23 mouse cellular contexts compared by ENCODE assay signal in the genomic region with DNA sequence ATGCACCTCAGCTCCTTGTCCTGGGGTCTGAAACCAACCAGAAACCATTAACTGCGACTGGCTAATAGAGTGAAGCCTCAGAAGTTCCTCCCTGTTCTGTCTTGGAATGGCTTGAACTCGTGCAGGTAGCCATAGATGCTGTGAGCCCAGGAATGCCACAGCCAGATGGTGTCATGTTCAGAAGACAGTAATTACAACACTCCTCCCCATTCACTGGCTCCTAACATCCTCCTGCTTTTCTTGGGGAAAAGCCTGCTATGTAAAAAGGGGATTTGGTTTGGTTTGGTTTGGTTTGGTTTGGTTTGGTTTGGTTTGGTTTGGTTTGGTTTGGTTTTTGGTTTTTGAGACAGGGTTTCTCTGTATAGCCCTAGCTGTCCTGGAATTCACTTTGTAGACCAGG. TPM values are rescaled to one million over a fixed set of nuclear protein-coding genes. Genes with fewer than 3 reads are reported as not detected.
DNase-seq lines count a peak whose midpoint lies in the region; ATAC-seq and TF ChIP-seq lines count a peak whose summit lies in the region.
"Had no signal": no experiment of that assay in that cellular context is flagged by ENCODE, and none has a peak within 500 bp of the region (broad histone marks: within the 10 kb centered on the region; RNA-seq: fewer than 3 reads in every experiment).

No protein-coding gene starts in this region.

- ATAC-seq in liver, embryonic 12.5 days, result no peak
- no peak for ATAC-seq in liver, postnatal 0 days
- ATAC-seq in liver, embryonic 13.5 days (ENCODE audit: low read depth), result no peak
- ATAC-seq in liver, embryonic 16.5 days (ENCODE audit: low read depth), result no peak
- ATAC-seq: activated CD4-positive, CD25-positive, alpha-beta regulatory T cell, adult 4 months; forebrain, embryonic 13.5 days; forebrain, embryonic 15.5 days; forebrain, postnatal 0 days had no signal

- WGBS in liver, embryonic 12.5 days (ENCODE audit: insufficient replicate concordance), result 55% methylated on average over 2 of the region's 2 CpGs
- WGBS in liver, postnatal 0 days (ENCODE audit: insufficient replicate concordance), result 71% methylated on average over 2 of the region's 2 CpGs
- WGBS in liver, embryonic 13.5 days (ENCODE audit: insufficient replicate concordance), result 71% methylated on average over 2 of the region's 2 CpGs
- 60% methylated on average over 2 of the region's 2 CpGs for WGBS in liver, embryonic 16.5 days (ENCODE audit: insufficient replicate concordance)

- no peak for TF ChIP-seq CTCF in liver, postnatal 0 days (IDR thresholded peaks at IDR 0.05; ENCODE audit: low read depth)
- no peak for TF ChIP-seq CTCF in MEL (IDR thresholded peaks at IDR 0.05 in 2 of 3, conservative IDR thresholded peaks at IDR 0.05 in 1 of 3; ENCODE audit: control insufficient read depth in 1 of 3, insufficient read depth in 1 of 3, low read depth in 2 of 3, low read length in 3 of 3, poor library complexity in 1 of 3, severe bottlenecking in 1 of 3)

- DNase-seq in liver, postnatal 0 days, result no peak
- DNase-seq in MEL (ENCODE audit: low read depth, low spot score), result no peak
- DNase-seq in liver, embryonic 13.5 days, result no peak
- DNase-seq in gastrocnemius, postnatal 4 days (ENCODE audit: low spot score in 2 of 2), result no peak
- no peak for DNase-seq in retina, postnatal 1 day
- DNase-seq in thymus, adult 18-20 months, result no peak
- DNase-seq: adrenal gland, adult 8-10 months; adrenal gland, postnatal 14 days; adrenal gland, postnatal 36 days; cerebellum, adult 11-12 months; cerebellum, adult 2 months; cerebellum, adult 9-10 months; cerebellum, postnatal 10 days; cerebellum, postnatal 25 days; forebrain, postnatal 0 days had no signal

- TF ChIP-seq RAD21 in MEL (IDR thresholded peaks at IDR 0.05; ENCODE audit: low read depth, low read length), result no peak

- peak overlapping the region; percentile 58 for H3K27ac ChIP-seq in liver, embryonic 12.5 days
- H3K27ac ChIP-seq in liver, postnatal 0 days (ENCODE audit: low read depth), result no peak overlapping the region
- peak overlapping the region; percentile 59 for H3K27ac ChIP-seq in MEL (ENCODE audit: control insufficient read depth, low read depth, low read length)
- peak overlapping the region; percentile 15 for H3K27ac ChIP-seq in liver, embryonic 13.5 days
- H3K27ac ChIP-seq in liver, embryonic 16.5 days (ENCODE audit: low read length), result no peak overlapping the region
- H3K27ac ChIP-seq: embryonic facial prominence, embryonic 10.5 days; embryonic facial prominence, embryonic 12.5 days; forebrain, embryonic 13.5 days; forebrain, embryonic 15.5 days had no signal

- 0 out of 2 replicates have a peak overlapping the region, but pooled peaks have one; percentile 19 for H3K9ac ChIP-seq in liver, embryonic 12.5 days
- no peak overlapping the region for H3K9ac ChIP-seq in liver, postnatal 0 days (replicated peaks)
- H3K9ac ChIP-seq in MEL (ENCODE audit: control insufficient read depth, low read depth, low read length, poor library complexity, severe bottlenecking), result 0 out of 2 replicates have a peak overlapping the region, but pooled peaks have one; percentile 5
- peak overlapping the region; percentile 18; the same call in 1 of the 2 replicates for H3K9ac ChIP-seq in liver, embryonic 13.5 days
- H3K9ac ChIP-seq in liver, embryonic 16.5 days (ENCODE audit: low read depth, low read length), result peak overlapping the region; percentile 9; the same call in 1 of the 2 replicates
- H3K9ac ChIP-seq: embryonic facial prominence, embryonic 12.5 days; forebrain, embryonic 13.5 days; forebrain, embryonic 15.5 days; forebrain, postnatal 0 days had no signal

- H3K4me2 ChIP-seq in liver, embryonic 12.5 days, result peak overlapping the region; percentile 36; the same call in 1 of the 2 replicates
- no peak overlapping the region for H3K4me2 ChIP-seq in liver, postnatal 0 days (ENCODE audit: low read depth, low read length)
- H3K4me2 ChIP-seq in liver, embryonic 13.5 days, result peak overlapping the region; percentile 38; the same call in 1 of the 2 replicates
- 0 out of 2 replicates have a peak overlapping the region, but pooled peaks have one; percentile 36 for H3K4me2 ChIP-seq in liver, embryonic 16.5 days (ENCODE audit: low read depth, low read length)
- H3K4me2 ChIP-seq: embryonic facial prominence, embryonic 12.5 days; forebrain, embryonic 13.5 days; forebrain, embryonic 15.5 days had no signal

- no peaks in the 10 kb centered on the region for H3K9me3 ChIP-seq in liver, embryonic 12.5 days (replicated peaks)
- no peaks in the 10 kb centered on the region for H3K9me3 ChIP-seq in liver, postnatal 0 days (ENCODE audit: low read length)
- no peaks in the 10 kb centered on the region for H3K9me3 ChIP-seq in MEL (replicated peaks; ENCODE audit: insufficient read depth, low read length)
- H3K9me3 ChIP-seq in liver, embryonic 13.5 days (replicated peaks), result no peaks in the 10 kb centered on the region
- H3K9me3 ChIP-seq in liver, embryonic 16.5 days (replicated peaks; ENCODE audit: control insufficient read depth, low read length), result no peaks in the 10 kb centered on the region
- H3K9me3 ChIP-seq: forebrain, embryonic 13.5 days; forebrain, embryonic 15.5 days had no signal

- H3K27me3 ChIP-seq in liver, embryonic 12.5 days (replicated peaks), result peaks cover 6% of the 10 kb centered on the region; the same call in 1 of the 2 replicates
- no peaks in the 10 kb centered on the region for H3K27me3 ChIP-seq in liver, postnatal 0 days (ENCODE audit: insufficient read depth, low read length)
- H3K27me3 ChIP-seq in MEL (ENCODE audit: control insufficient read depth in 1 of 2, insufficient read depth in 2 of 2, low read length in 2 of 2), result no peaks in the 10 kb centered on the region
- no peaks in the 10 kb centered on the region for H3K27me3 ChIP-seq in liver, embryonic 13.5 days
- H3K27me3 ChIP-seq in liver, embryonic 16.5 days (ENCODE audit: control insufficient read depth, insufficient read depth, low read depth, low read length), result no peaks in the 10 kb centered on the region
- H3K27me3 ChIP-seq: embryonic facial prominence, embryonic 12.5 days; forebrain, embryonic 13.5 days; forebrain, embryonic 15.5 days had no signal

- H3K4me3 ChIP-seq in liver, embryonic 12.5 days, result no peak overlapping the region
- H3K4me3 ChIP-seq in liver, postnatal 0 days (ENCODE audit: low read depth, low read length), result no peak overlapping the region
- no peak overlapping the region for H3K4me3 ChIP-seq in MEL (ENCODE audit: control insufficient read depth in 1 of 2, insufficient read depth in 1 of 2, low read depth in 2 of 2, low read length in 2 of 2)
- no peak overlapping the region for H3K4me3 ChIP-seq in liver, embryonic 13.5 days (replicated peaks)
- H3K4me3 ChIP-seq in liver, embryonic 16.5 days (ENCODE audit: low read depth, low read length), result no peak overlapping the region
- H3K4me3 ChIP-seq: embryonic facial prominence, embryonic 10.5 days; embryonic facial prominence, embryonic 12.5 days; forebrain, embryonic 13.5 days; forebrain, embryonic 15.5 days had no signal

- TF ChIP-seq EP300 in liver, postnatal 0 days (IDR thresholded peaks at IDR 0.05; ENCODE audit: low read depth), result no peak
- no peak for TF ChIP-seq EP300 in MEL (IDR thresholded peaks at IDR 0.05; ENCODE audit: low read depth in 1 of 2, low read length in 2 of 2)

- peaks cover 1% of the 10 kb centered on the region; the same call in 1 of the 2 replicates for H3K79me2 ChIP-seq in MEL (ENCODE audit: control insufficient read depth, insufficient read depth, low read length, poor library complexity)

- no peak for TF ChIP-seq POLR2A in MEL (IDR thresholded peaks at IDR 0.05; ENCODE audit: control insufficient read depth in 1 of 2, insufficient read depth in 1 of 2, low read depth in 1 of 2, low read length in 2 of 2, poor library complexity in 1 of 2)

- no peaks in the 10 kb centered on the region for H3K36me3 ChIP-seq in liver, embryonic 12.5 days
- H3K36me3 ChIP-seq in liver, postnatal 0 days (replicated peaks; ENCODE audit: insufficient read depth, low read length), result no peaks in the 10 kb centered on the region
- H3K36me3 ChIP-seq in MEL (ENCODE audit: control insufficient read depth in 1 of 2, insufficient read depth in 2 of 2, low read length in 2 of 2), result peaks cover 0 to 53% of the 10 kb centered on the region in 2 experiments; a peak in 2 of 4 replicates
- no peaks in the 10 kb centered on the region for H3K36me3 ChIP-seq in liver, embryonic 13.5 days
- H3K36me3 ChIP-seq in liver, embryonic 16.5 days (ENCODE audit: control insufficient read depth, insufficient read depth), result no peaks in the 10 kb centered on the region
- H3K36me3 ChIP-seq: embryonic facial prominence, embryonic 12.5 days; forebrain, embryonic 15.5 days; G1E had no signal

- H3K4me1 ChIP-seq in liver, embryonic 12.5 days, result peaks cover 72% of the 10 kb centered on the region
- peaks cover 39% of the 10 kb centered on the region for H3K4me1 ChIP-seq in liver, postnatal 0 days (ENCODE audit: insufficient read depth)
- H3K4me1 ChIP-seq in MEL (ENCODE audit: control insufficient read depth in 1 of 2, insufficient read depth in 2 of 2, low read length in 2 of 2), result peaks cover 37 to 51% of the 10 kb centered on the region in 2 experiments
- peaks cover 76% of the 10 kb centered on the region for H3K4me1 ChIP-seq in liver, embryonic 13.5 days (replicated peaks)
- H3K4me1 ChIP-seq in liver, embryonic 16.5 days (ENCODE audit: control insufficient read depth, low read depth, low read length), result peaks cover 38% of the 10 kb centered on the region

TF ChIP-seq in MEL, 35 proteins besides CTCF, POLR2A, EP300 and RAD21 (continues in another document):
- TF ChIP-seq MYB (IDR thresholded peaks at IDR 0.05; ENCODE audit: low read depth, low read length), result no peak
- TF ChIP-seq E2F4 (IDR thresholded peaks at IDR 0.05; ENCODE audit: borderline replicate concordance, low read depth, low read length), result no peak
- no peak for TF ChIP-seq ZKSCAN1 (IDR thresholded peaks at IDR 0.05; ENCODE audit: low read depth, low read length)
- no peak for TF ChIP-seq MXI1 (IDR thresholded peaks at IDR 0.05; ENCODE audit: low read depth, low read length)
- TF ChIP-seq TAL1 (IDR thresholded peaks at IDR 0.05; ENCODE audit: low read length), result no peak
- no peak for TF ChIP-seq MEF2A (IDR thresholded peaks at IDR 0.05; ENCODE audit: extremely low read depth, insufficient replicate concordance, low read depth, low read length, poor library complexity, severe bottlenecking)
- no peak for TF ChIP-seq USF2 (IDR thresholded peaks at IDR 0.05; ENCODE audit: borderline replicate concordance in 1 of 2, insufficient read depth in 1 of 2, low read depth in 1 of 2, low read length in 2 of 2)

RNA-seq across cellular contexts. Expression of a gene that starts 59.7 kb away (rescaled TPM):
- polyA plus RNA-seq in liver, embryonic 12.5 days (2016; fragmentation: Nextera tagmentation; extraction: Ambion mirVana), result 26.2 and 28.9 TPM in 2 replicates
- polyA plus RNA-seq in liver, postnatal 0 days (2015; fragmentation: Nextera tagmentation; extraction: Ambion mirVana), result 14.1 and 17.2 TPM in 2 replicates
- total RNA-seq in MEL (2012; rRNA removed), result 9.9 and 16.9 TPM in 2 replicates
- polyA plus RNA-seq in MEL (2012; ENCODE audit: insufficient read depth in 1 of 2, insufficient read length in 2 of 2, low read depth in 1 of 2, low replicate concordance in 2 of 2, missing spikeins in 1 of 2), result 100 to 1,000 TPM in 1 of 2 experiments, 10 to 100 TPM in 1; 21.4 to 275 TPM
- 18.8 and 25.6 TPM in 2 replicates for polyA plus RNA-seq in liver, embryonic 13.5 days (2015; fragmentation: Nextera tagmentation; extraction: Ambion mirVana)
- 24.7 and 26.1 TPM in 2 replicates for polyA plus RNA-seq in liver, embryonic 16.5 days (2015; fragmentation: Nextera tagmentation; extraction: Ambion mirVana)
- total RNA-seq in gastrocnemius, postnatal 4 days (2021), result 10 to 100 TPM; 54.1 to 72.1 TPM

Comparison
In these comparisons a context has a peak if more than half of its experiments do, and no peak if none do; other contexts are left out.
1. H3K27ac ChIP-seq: peak in liver, embryonic 12.5 days (single experiment), MEL (single experiment) and liver, embryonic 13.5 days (single experiment); none in liver, postnatal 0 days (single experiment) and liver, embryonic 16.5 days (single experiment).